Mouse (Mus musculus) liver, postnatal 0 days (tissue): ENCODE measurements at regions not wholly inside any gene's neighbourhood (a gene's known extent, or its start where the extent isn't known, plus 50 kb on each side); places are given as distances from the start of the nearest gene placed in this dataset.

Experiments
- ATAC-seq: fragments of 200-750 bp; cut with Nextera tagmentation; 2 replicates; pipeline ENCODE4 v1.8.0; 2017; ENCODE audit warnings: mild to moderate bottlenecking, moderate library complexity
- DNase-seq: peaks from one replicate; pipeline ENCODE4 v3.0.0-alpha.2; 2016
- H3K27ac ChIP-seq: fragments of 300-500 bp; sonication (generic); 2 replicates; pipeline ENCODE4 v1.5.1; 2014; ENCODE audit warnings: antibody characterized with exemption, moderate library complexity, mild to moderate bottlenecking, low read depth
- H3K27me3 ChIP-seq: fragments of 300-500 bp; sonication (generic); 2 replicates; pipeline ENCODE4 v1.6.1; 2014; ENCODE audit warnings: low read length, control low read depth, mixed read lengths; ENCODE audit not compliant: insufficient read depth
- H3K36me3 ChIP-seq: fragments of 300-500 bp; sonication (generic); replicated peaks from 2 replicates; pipeline ENCODE4 v1.6.1; 2014; ENCODE audit warnings: mild to moderate bottlenecking, control low read depth, low read length, moderate library complexity, mixed read lengths; ENCODE audit not compliant: insufficient read depth
- H3K4me1 ChIP-seq: fragments of 300-500 bp; sonication (generic); 2 replicates; pipeline ENCODE4 v1.6.1; 2014; ENCODE audit warnings: antibody characterized with exemption, mild to moderate bottlenecking, control low read depth; ENCODE audit not compliant: insufficient read depth
- H3K4me2 ChIP-seq: fragments of 300-500 bp; sonication (generic); 2 replicates; pipeline ENCODE4 v1.6.1; 2014; ENCODE audit warnings: low read depth, mild to moderate bottlenecking, low read length, moderate library complexity, mixed read lengths
- H3K4me3 ChIP-seq: fragments of 300-500 bp; sonication (generic); 2 replicates; pipeline ENCODE4 v1.5.1; 2014; ENCODE audit warnings: low read depth, low read length
- H3K9ac ChIP-seq: fragments of 300-500 bp; sonication (generic); replicated peaks from 2 replicates; pipeline ENCODE4 v1.6.1; 2014; ENCODE audit warnings: mild to moderate bottlenecking, moderate library complexity
- H3K9me3 ChIP-seq: fragments of 300-500 bp; sonication (generic); 2 replicates; pipeline ENCODE4 v1.6.1; 2016; ENCODE audit warnings: mild to moderate bottlenecking, control low read depth, low read length, mixed read lengths
- CTCF ChIP-seq: sonication (generic); IDR thresholded peaks from 2 replicates; pipeline ENCODE4 v1.5.1; 2016; ENCODE audit warnings: antibody characterized with exemption, low read depth
- EP300 ChIP-seq: IDR thresholded peaks from 2 replicates; pipeline ENCODE4 v1.6.1; 2016; ENCODE audit warnings: antibody characterized with exemption, low read depth, mild to moderate bottlenecking
- WGBS: fragments of 180-500 bp; shearing (Covaris S2); extraction: QIAGEN DNeasy Blood & Tissue Kit; methylation state at CpG from one replicate; pipeline ENCODE4 v1.1.7; 2014; ENCODE audit not compliant: insufficient replicate concordance; 5-methylcytosine and 5-hydroxymethylcytosine counted together

GRCm38 (mm10) chr6:139186431-139186830, 315.3 kb downstream of the Rergl start:
- H3K4me2 ChIP-seq: no peak overlapping the region
- no peaks in the 10 kb centered on the region for H3K9me3 ChIP-seq
- H3K9ac ChIP-seq: no peak overlapping the region
- no peak for DNase-seq
- no peak for ATAC-seq
- H3K27ac ChIP-seq: no peak overlapping the region
- H3K27me3 ChIP-seq: no peaks in the 10 kb centered on the region
- no peaks in the 10 kb centered on the region for H3K4me1 ChIP-seq
- TF ChIP-seq CTCF: no peak
- TF ChIP-seq EP300: no peak
- H3K36me3 ChIP-seq: no peaks in the 10 kb centered on the region
- WGBS: 66% methylated on average over 8 of the region's 8 CpGs
- no peak overlapping the region for H3K4me3 ChIP-seq

GRCm38 (mm10) chr6:139160352-139160751, 341.4 kb downstream of the Rergl start:
- no peaks in the 10 kb centered on the region for H3K9me3 ChIP-seq
- no peak overlapping the region for H3K27ac ChIP-seq
- DNase-seq (no peak), ATAC-seq (no peak)
- H3K4me2 ChIP-seq: no peak overlapping the region
- 78% methylated on average over 6 of the region's 6 CpGs for WGBS
- H3K4me3 ChIP-seq: no peak overlapping the region
- no peak overlapping the region for H3K9ac ChIP-seq
- no peaks in the 10 kb centered on the region for H3K27me3 ChIP-seq
- H3K4me1 ChIP-seq: no peaks in the 10 kb centered on the region
- no peaks in the 10 kb centered on the region for H3K36me3 ChIP-seq
- TF ChIP-seq CTCF: no peak
- no peak for TF ChIP-seq EP300

DNA sequence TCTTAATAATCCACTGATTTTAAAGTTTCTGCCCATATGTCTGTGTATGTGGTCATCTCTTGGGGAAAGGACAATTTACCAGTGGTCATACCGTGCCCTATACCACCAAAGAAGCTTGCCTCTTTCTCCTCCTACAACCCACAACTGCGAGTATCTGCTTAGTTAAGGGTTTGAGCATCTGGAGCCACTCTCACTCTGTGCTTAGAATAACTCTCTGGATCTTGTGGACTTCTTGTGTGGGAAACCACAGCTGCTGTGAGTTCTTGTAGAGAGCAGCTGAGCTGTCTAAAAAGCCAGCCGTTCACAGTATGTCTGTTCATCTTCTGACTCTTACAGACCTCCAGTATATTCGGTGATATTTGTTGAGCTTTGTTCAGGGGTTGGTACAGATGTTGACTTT, 342.0 kb downstream of the Rergl start:
- H3K9ac ChIP-seq: no peak overlapping the region
- DNase-seq (no peak), ATAC-seq (no peak)
- H3K4me3 ChIP-seq: no peak overlapping the region
- no peaks in the 10 kb centered on the region for H3K4me1 ChIP-seq
- no peak overlapping the region for H3K4me2 ChIP-seq
- no peak overlapping the region for H3K27ac ChIP-seq
- no peaks in the 10 kb centered on the region for H3K36me3 ChIP-seq
- no peaks in the 10 kb centered on the region for H3K27me3 ChIP-seq
- H3K9me3 ChIP-seq: no peaks in the 10 kb centered on the region
- 64% methylated on average over 4 of the region's 4 CpGs for WGBS
- no peak for TF ChIP-seq EP300
- TF ChIP-seq CTCF: no peak

- H3K27ac ChIP-seq: no peak overlapping the region
- H3K27me3 ChIP-seq: no peaks in the 10 kb centered on the region
- no peak for ATAC-seq
- no peaks in the 10 kb centered on the region for H3K4me1 ChIP-seq
- no peaks in the 10 kb centered on the region for H3K36me3 ChIP-seq
- H3K4me2 ChIP-seq: no peak overlapping the region
- DNase-seq: no peak
- 68% methylated on average over 1 of the region's 1 CpGs for WGBS
- no peaks in the 10 kb centered on the region for H3K9me3 ChIP-seq
- TF ChIP-seq CTCF (no peak), EP300 (no peak)
- H3K9ac ChIP-seq: no peak overlapping the region
- no peak overlapping the region for H3K4me3 ChIP-seq
Measured at GRCm38 (mm10) chr6:139154802-139155201, 347.0 kb downstream of the Rergl start.

DNA sequence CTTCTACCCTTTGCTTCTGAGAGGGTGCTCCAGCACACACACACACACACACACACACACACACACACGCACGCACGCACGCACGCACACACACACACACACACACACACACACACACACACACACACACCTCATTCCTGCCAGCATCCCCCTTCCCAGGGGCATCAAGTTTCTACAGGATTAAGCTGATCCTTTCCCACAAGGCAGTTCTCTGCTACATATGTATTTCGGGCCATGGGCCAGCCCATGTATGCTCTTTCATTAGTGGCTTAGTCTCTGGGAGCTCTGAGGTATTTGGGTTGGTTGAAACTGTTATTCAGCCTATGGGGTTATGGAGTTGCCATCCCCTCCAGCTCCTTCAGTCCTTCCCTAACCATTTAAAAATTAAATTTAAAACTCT, 366.1 kb downstream of the Rergl start:
- no peaks in the 10 kb centered on the region for H3K9me3 ChIP-seq
- H3K4me2 ChIP-seq: no peak overlapping the region
- TF ChIP-seq EP300 (no peak), CTCF (no peak)
- H3K27ac ChIP-seq: no peak overlapping the region
- no peaks in the 10 kb centered on the region for H3K36me3 ChIP-seq
- 49% methylated on average over 4 of the region's 6 CpGs for WGBS
- H3K4me3 ChIP-seq: no peak overlapping the region
- no peak overlapping the region for H3K9ac ChIP-seq
- DNase-seq (no peak), ATAC-seq (no peak)
- H3K4me1 ChIP-seq: no peaks in the 10 kb centered on the region
- no peaks in the 10 kb centered on the region for H3K27me3 ChIP-seq

- WGBS: 86% methylated on average over 15 of the region's 15 CpGs
- H3K9me3 ChIP-seq: no peaks in the 10 kb centered on the region
- H3K36me3 ChIP-seq: no peaks in the 10 kb centered on the region
- no peak for ATAC-seq
- DNase-seq: no peak
- no peaks in the 10 kb centered on the region for H3K4me1 ChIP-seq
- no peak overlapping the region for H3K4me3 ChIP-seq
- H3K4me2 ChIP-seq: no peak overlapping the region
- H3K27ac ChIP-seq: no peak overlapping the region
- no peaks in the 10 kb centered on the region for H3K27me3 ChIP-seq
- TF ChIP-seq CTCF (no peak), EP300 (no peak)
- H3K9ac ChIP-seq: no peak overlapping the region
Measured at GRCm38 (mm10) chr6:139132083-139132679, 369.6 kb downstream of the Rergl start.

DNA sequence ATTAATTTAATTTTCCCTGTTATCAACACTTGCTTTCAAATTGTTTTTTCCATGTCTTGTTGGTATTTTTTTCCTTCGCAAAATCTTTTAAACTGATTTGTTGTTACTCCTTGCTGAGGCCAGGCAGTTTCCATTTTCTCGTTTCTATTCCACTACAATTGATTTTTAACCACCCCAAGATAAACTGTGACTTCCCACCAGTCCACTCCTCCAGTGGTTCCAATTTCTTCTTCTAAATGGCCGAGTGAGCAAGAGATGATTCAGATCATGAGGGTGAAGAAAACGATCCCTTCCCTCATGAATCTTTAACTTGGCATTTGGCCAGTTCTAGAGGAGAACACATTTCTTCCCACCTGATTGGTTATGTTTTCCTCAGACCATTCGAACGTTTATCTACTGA, 393.5 kb downstream of the Rergl start:
- TF ChIP-seq EP300 (no peak), CTCF (no peak)
- Histone ChIP-seq H3K9ac (no peak overlapping the region), H3K27ac (no peak overlapping the region), H3K9me3 (peaks cover 3% of the 10 kb centered on the region; the same call in 1 of the 2 replicates), H3K4me1 (no peaks in the 10 kb centered on the region), H3K36me3 (no peaks in the 10 kb centered on the region), H3K4me3 (no peak overlapping the region), H3K27me3 (no peaks in the 10 kb centered on the region), H3K4me2 (no peak overlapping the region)
- DNase-seq: no peak
- no peak for ATAC-seq
- 65% methylated on average over 6 of the region's 6 CpGs for whole genome bisulfite sequencing
